Mouse (Mus musculus) limb, embryonic 12.5 days (tissue): ENCODE data around the gene Prss12. TPM values are rescaled to one million over a fixed set of nuclear protein-coding genes. Genes with fewer than 3 reads are reported as not detected.
"Not testable (repeated sequence)": the region's sequence is repeated elsewhere in the genome, so short reads cannot be mapped to it uniquely, and the experiment has no call there.

Source experiments
- ATAC-seq: fragments of 200-750 bp; cut with Nextera tagmentation; 2 replicates; pipeline ENCODE4 v1.8.0; 2017; ENCODE audit warnings: low read depth, moderate TSS enrichment; ENCODE audit not compliant: insufficient number of reproducible peaks, insufficient read depth, low FRiP score, low TSS enrichment
- H3K27ac ChIP-seq: fragments of 300-500 bp; sonication (generic); 2 replicates; pipeline ENCODE4 v1.5.1; 2016; ENCODE audit warnings: mild to moderate bottlenecking, moderate library complexity
- H3K27me3 ChIP-seq: fragments of 300-500 bp; sonication (generic); 2 replicates; pipeline ENCODE4 v1.6.1; 2016; ENCODE audit warnings: mild to moderate bottlenecking, moderate library complexity
- H3K36me3 ChIP-seq: fragments of 300-500 bp; sonication (generic); 2 replicates; pipeline ENCODE4 v1.6.1; 2016; ENCODE audit warnings: mild to moderate bottlenecking, moderate library complexity
- H3K4me1 ChIP-seq: fragments of 300-500 bp; sonication (generic); replicated peaks from 2 replicates; pipeline ENCODE4 v1.6.1; 2016
- H3K4me2 ChIP-seq: fragments of 300-500 bp; sonication (generic); 2 replicates; pipeline ENCODE4 v1.6.1; 2016; ENCODE audit warnings: mild to moderate bottlenecking, moderate library complexity
- H3K4me3 ChIP-seq: fragments of 300-500 bp; sonication (generic); replicated peaks from 2 replicates; pipeline ENCODE4 v1.5.1; 2016; ENCODE audit warnings: mild to moderate bottlenecking
- H3K9ac ChIP-seq: fragments of 300-500 bp; sonication (generic); replicated peaks from 2 replicates; pipeline ENCODE4 v1.6.1; 2016; ENCODE audit warnings: mild to moderate bottlenecking, moderate library complexity
- H3K9me3 ChIP-seq: fragments of 300-500 bp; sonication (generic); 2 replicates; pipeline ENCODE4 v1.6.1; 2016; ENCODE audit warnings: mild to moderate bottlenecking, moderate library complexity
- WGBS: fragments of 180-500 bp; shearing (Covaris S2); methylation state at CpG from one replicate; pipeline ENCODE4 v1.1.7; 2016; 5-methylcytosine and 5-hydroxymethylcytosine counted together
- polyA plus RNA-seq: library from polyadenylated mRNA; unstranded; fragments of >200 nt; fragmentation: Nextera tagmentation; extraction: Ambion mirVana; gene quantifications from 2 replicates; pipeline ENCODE4 v1.2.1, GENCODE M21; 2016

Prss12 gene
- polyA plus RNA-seq, 1 experiment from 2014 or later: 5.0 TPM

- WGBS: 79% methylated on average over 1 of the region's 1 CpGs
- Histone ChIP-seq H3K36me3 (no peaks in the 10 kb centered on the region), H3K27me3 (no peaks in the 10 kb centered on the region), H3K4me1 (no peaks in the 10 kb centered on the region), H3K4me2 (no peak overlapping the region), H3K9me3 (no peaks in the 10 kb centered on the region), H3K27ac (no peak overlapping the region), H3K4me3 (no peak overlapping the region), H3K9ac (no peak overlapping the region)
- ATAC-seq: no peak
Observed at GRCm38 (mm10) chr3:123491814-123492213, 45.1 kb downstream of the Prss12 start.

GRCm38 (mm10) chr3:123493163-123493562 is 46.5 kb downstream of the Prss12 start:
- H3K4me3 ChIP-seq: no peak overlapping the region
- no peaks in the 10 kb centered on the region for H3K27me3 ChIP-seq
- H3K9me3 ChIP-seq: no peaks in the 10 kb centered on the region
- no peak overlapping the region for H3K4me2 ChIP-seq
- no peaks in the 10 kb centered on the region for H3K36me3 ChIP-seq
- H3K9ac ChIP-seq: no peak overlapping the region
- 87% methylated on average over 3 of the region's 3 CpGs for WGBS
- H3K4me1 ChIP-seq: no peaks in the 10 kb centered on the region
- ATAC-seq: no peak
- H3K27ac ChIP-seq: no peak overlapping the region

- Histone ChIP-seq H3K9ac (no peak overlapping the region), H3K4me1 (no peaks in the 10 kb centered on the region), H3K36me3 (no peaks in the 10 kb centered on the region), H3K4me2 (no peak overlapping the region), H3K27me3 (no peaks in the 10 kb centered on the region), H3K9me3 (no peaks in the 10 kb centered on the region), H3K4me3 (no peak overlapping the region), H3K27ac (no peak overlapping the region)
- ATAC-seq: no peak
- WGBS: 78% methylated on average over 6 of the region's 6 CpGs
Observed at GRCm38 (mm10) chr3:123495088-123495487, 48.4 kb downstream of the Prss12 start.

DNA sequence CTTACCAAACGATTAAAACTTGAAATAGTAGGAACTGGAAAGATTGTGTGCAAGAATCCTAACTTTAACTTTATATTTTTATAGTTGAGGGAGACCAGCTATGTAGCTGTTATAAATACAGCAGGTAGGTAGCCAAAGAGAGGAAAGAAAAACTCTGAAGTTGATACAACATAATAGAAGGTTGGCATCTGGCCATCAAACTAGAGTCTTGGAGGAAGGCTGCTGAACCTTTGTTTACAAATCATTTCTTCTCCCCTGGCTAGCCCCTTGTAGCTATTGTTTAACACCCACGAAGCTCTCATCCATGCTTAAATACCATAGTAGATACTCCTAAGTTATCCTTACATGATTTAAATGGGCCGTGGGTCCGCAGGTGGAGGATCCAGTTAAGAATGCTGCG is 52.1 kb downstream of the Prss12 start:
- no peaks in the 10 kb centered on the region for H3K27me3 ChIP-seq
- 80% methylated on average over 5 of the region's 5 CpGs for WGBS
- no peak overlapping the region for H3K27ac ChIP-seq
- no peaks in the 10 kb centered on the region for H3K4me1 ChIP-seq
- H3K36me3 ChIP-seq: no peaks in the 10 kb centered on the region
- H3K9me3 ChIP-seq: no peaks in the 10 kb centered on the region
- H3K4me3 ChIP-seq: no peak overlapping the region
- H3K4me2 ChIP-seq: no peak overlapping the region
- H3K9ac ChIP-seq: no peak overlapping the region
- no peak for ATAC-seq

GRCm38 (mm10) chr3:123501798-123502197 is 55.1 kb downstream of the Prss12 start:
- H3K9ac ChIP-seq, H3K27me3 ChIP-seq, H3K27ac ChIP-seq, H3K4me2 ChIP-seq, H3K9me3 ChIP-seq, H3K4me3 ChIP-seq, H3K36me3 ChIP-seq, ATAC-seq, H3K4me1 ChIP-seq: not testable (repeated sequence)
- WGBS: 75% methylated on average over 2 of the region's 2 CpGs

DNA sequence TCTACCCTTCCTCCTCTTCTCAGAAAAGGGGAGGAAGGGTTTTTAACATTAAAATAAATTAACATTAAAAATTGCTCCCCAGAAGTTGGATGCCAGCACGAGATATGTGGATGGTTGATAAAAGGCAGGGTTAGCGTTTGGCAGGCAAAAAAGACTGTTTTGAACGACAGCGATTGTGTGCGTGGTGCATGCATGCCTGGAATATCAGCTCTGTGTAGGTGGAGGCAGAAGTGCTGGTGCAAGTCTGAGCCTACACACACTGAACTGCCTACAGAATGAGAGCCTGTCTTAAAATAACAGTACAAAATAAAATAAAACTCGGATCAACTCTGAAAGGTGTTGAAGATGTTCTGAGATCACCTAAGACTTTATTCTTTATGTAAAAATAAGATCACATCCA is 57.2 kb downstream of the Prss12 start:
- Histone ChIP-seq H3K9me3 (no peaks in the 10 kb centered on the region), H3K4me1 (peaks cover 11% of the 10 kb centered on the region), H3K27me3 (no peaks in the 10 kb centered on the region), H3K4me2 (no peak overlapping the region), H3K4me3 (no peak overlapping the region), H3K9ac (no peak overlapping the region), H3K36me3 (peaks cover 12% of the 10 kb centered on the region), H3K27ac (no peak overlapping the region)
- ATAC-seq: no peak
- 86% methylated on average over 6 of the region's 6 CpGs for WGBS

DNA sequence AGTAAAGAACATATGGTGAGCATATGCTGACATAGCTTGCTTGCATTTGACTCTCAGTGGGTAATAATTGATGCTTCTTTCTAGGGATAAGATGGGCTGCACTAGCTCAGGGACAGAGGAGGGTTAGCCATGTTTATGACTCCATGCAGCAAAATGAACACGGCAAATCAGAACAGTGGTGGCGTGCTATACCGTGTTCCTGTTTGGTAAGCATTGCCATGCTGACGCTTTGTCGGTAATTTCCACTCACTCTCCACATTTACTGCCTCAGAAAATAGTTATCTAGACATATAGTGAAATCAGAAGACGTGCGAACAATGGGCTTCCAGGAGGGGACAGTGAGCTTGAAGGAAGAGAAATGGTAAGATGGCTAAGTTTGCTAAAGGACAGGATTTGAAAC is 58.1 kb downstream of the Prss12 start:
- H3K4me1 ChIP-seq: peaks cover 17% of the 10 kb centered on the region
- no peak overlapping the region for H3K4me2 ChIP-seq
- WGBS: 78% methylated on average over 7 of the region's 7 CpGs
- no peak for ATAC-seq
- H3K27ac ChIP-seq: no peak overlapping the region
- H3K4me3 ChIP-seq: no peak overlapping the region
- no peaks in the 10 kb centered on the region for H3K9me3 ChIP-seq
- H3K27me3 ChIP-seq: no peaks in the 10 kb centered on the region
- H3K36me3 ChIP-seq: peaks cover 12% of the 10 kb centered on the region
- no peak overlapping the region for H3K9ac ChIP-seq

- H3K4me3 ChIP-seq: no peak overlapping the region
- ATAC-seq: no peak
- WGBS: 58% methylated on average over 9 of the region's 9 CpGs
- H3K4me2 ChIP-seq: peak overlapping the region; percentile 76; the same call in 1 of the 2 replicates
- peaks cover 12% of the 10 kb centered on the region for H3K36me3 ChIP-seq
- peak overlapping the region; percentile 50; the same call in 1 of the 2 replicates for H3K27ac ChIP-seq
- peaks cover 18% of the 10 kb centered on the region for H3K4me1 ChIP-seq
- no peak overlapping the region for H3K9ac ChIP-seq
- no peaks in the 10 kb centered on the region for H3K9me3 ChIP-seq
- no peaks in the 10 kb centered on the region for H3K27me3 ChIP-seq
Observed at GRCm38 (mm10) chr3:123505778-123506667, 59.3 kb downstream of the Prss12 start.

DNA sequence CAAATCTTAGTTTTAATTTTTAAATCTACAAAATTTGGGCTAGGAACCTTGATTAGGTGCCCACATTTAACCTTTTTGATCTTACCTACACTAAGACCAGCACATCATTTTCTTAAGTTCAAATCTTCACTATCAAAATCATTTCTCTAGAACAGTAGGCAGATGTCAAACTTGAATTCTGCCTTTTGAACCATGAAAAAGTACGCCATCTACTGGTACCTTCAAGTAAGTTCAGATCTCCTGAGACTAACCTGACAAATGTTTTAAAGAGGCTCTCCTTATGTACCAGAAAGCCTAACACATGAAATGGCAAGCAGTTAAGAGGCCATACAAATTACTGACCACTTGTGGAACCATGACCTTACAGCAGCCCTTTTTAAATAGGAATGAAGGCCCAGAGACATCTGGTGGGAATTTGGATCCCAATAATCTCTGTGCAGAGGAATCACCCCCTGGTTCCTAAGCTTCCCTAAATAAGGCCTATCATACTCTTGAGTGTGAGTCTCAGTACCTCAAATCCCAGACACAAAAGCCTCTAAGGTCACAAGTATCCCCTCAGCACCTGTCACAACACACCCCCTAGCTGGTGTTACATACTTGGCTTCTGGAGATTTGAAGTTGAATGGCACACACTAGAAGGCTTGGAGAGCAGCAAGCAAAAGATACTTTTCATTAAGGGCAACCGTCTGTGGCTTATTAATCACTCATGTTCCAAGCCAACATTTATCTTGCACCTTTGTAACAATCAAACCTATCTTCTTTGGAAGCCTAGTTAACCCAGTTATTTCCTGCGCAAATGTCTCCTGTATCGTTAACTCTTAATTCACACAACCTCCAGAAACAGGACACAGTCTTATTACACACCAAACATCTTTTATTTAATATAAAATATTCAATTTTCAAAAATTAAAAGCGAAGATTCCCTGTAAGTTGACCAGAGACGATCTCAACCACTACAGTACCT is 60.3 kb downstream of the Prss12 start:
- H3K27ac ChIP-seq: peak overlapping the region; percentile 100
- peaks cover 12% of the 10 kb centered on the region for H3K36me3 ChIP-seq
- peak overlapping the region; percentile 76 for H3K4me2 ChIP-seq
- H3K4me3 ChIP-seq: peak overlapping the region; percentile 76
- peak overlapping the region; percentile 89 for H3K9ac ChIP-seq
- H3K4me1 ChIP-seq: peaks cover 18% of the 10 kb centered on the region
- ATAC-seq: no peak
- no peaks in the 10 kb centered on the region for H3K27me3 ChIP-seq
- 6% methylated on average over 6 of the region's 6 CpGs for WGBS
- H3K9me3 ChIP-seq: peaks cover under 1% of the 10 kb centered on the region; the same call in 1 of the 2 replicates

DNA sequence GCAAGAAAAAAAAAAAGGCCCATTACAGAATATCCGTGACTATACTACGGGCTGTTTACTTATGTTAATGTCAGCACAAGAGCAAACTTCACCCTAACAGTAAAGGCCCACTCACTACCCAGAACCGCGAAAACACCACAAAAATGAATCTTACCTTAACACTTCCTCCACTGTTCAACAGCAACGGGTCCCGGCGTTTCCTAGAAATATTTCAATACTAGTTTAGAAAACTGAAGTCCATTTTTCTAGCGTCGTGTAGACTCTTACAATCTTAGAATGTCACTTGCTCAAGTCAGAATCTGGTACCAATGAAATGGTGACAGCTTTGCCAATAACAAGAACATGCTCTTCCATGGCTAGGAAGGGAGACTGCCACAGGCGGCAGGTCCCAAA is 60.9 kb downstream of the Prss12 start:
- H3K9me3 ChIP-seq: peaks cover 5% of the 10 kb centered on the region; the same call in 1 of the 2 replicates
- H3K9ac ChIP-seq: peak overlapping the region; percentile 89
- 3% methylated on average over 10 of the region's 10 CpGs for WGBS
- H3K27me3 ChIP-seq: no peaks in the 10 kb centered on the region
- H3K4me2 ChIP-seq: peak overlapping the region; percentile 76
- no peak for ATAC-seq
- peak overlapping the region; percentile 100 for H3K27ac ChIP-seq
- peak overlapping the region; percentile 76 for H3K4me3 ChIP-seq
- peaks cover 18% of the 10 kb centered on the region for H3K4me1 ChIP-seq
- peaks cover 12% of the 10 kb centered on the region for H3K36me3 ChIP-seq

DNA sequence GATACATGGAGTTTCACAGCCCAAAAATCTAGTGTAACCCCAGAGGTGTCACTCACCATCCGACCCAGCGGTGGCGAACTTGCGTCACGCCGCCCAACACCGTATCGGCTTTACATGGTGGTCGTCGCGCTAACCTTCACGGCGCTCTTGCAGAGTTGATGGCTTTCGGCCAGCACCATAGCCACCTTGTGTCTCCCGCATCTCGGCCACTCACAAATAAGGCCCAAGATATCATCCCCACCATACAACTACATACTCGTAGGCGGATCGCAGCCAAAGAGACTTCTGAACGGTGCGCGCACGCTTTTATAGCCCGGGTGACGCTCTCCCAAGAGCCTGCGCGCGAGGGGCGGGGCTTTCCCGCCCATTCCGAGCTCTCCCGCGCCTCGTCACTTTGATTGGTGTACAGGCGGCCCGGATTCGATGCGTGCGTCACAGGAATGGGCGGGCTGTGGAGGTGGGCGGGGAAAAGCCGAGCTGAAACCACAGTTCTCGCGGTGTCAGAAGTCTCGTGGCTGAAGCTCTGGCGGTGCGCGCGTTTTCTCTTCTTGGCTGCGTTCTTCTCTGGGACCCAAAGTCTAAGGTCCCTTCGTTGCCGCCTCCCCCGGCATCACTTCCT is 61.5 kb downstream of the Prss12 start:
- Histone ChIP-seq H3K36me3 (peaks cover 12% of the 10 kb centered on the region), H3K9me3 (peaks cover 5% of the 10 kb centered on the region; the same call in 1 of the 2 replicates), H3K27me3 (no peaks in the 10 kb centered on the region), H3K4me1 (peaks cover 18% of the 10 kb centered on the region), H3K27ac (peak overlapping the region; percentile 100), H3K4me2 (peak overlapping the region; percentile 76), H3K9ac (peak overlapping the region; percentile 89), H3K4me3 (peak overlapping the region; percentile 76)
- under 1% methylated on average over 53 of the region's 53 CpGs for WGBS
- peak; percentile 97 for ATAC-seq
